Mouse (Mus musculus): Measurements from ENCODE around the gene Sowahd.

DNA sequence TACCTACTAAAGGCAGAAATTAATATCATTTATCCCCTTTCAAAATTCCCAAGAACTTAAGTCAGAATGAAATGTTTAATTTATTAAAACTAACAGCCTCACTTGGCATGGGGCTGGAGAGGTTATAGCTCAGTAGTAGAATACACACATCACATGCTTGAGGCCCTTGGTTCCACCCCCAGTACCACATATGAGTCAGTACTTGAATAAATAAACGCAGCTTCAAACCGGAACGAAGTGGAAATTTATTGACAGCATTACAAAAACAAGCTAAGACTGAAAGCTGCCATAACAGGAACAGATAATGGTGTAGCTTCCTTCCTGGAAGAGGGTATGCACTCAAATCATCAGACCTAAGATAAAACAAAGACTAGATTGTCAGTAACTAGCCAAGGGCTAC, 42.8 kb downstream of the Sowahd start:
- TF ChIP-seq MYC (IDR thresholded peaks at IDR 0.05; ENCODE audit: low read depth, low read length) (no peak), MEF2A (IDR thresholded peaks at IDR 0.05; ENCODE audit: borderline replicate concordance, low read depth, low read length) (no peak), ZC3H11A (IDR thresholded peaks at IDR 0.05; ENCODE audit: low read depth, low read length) (no peak), POLR2A (IDR thresholded peaks at IDR 0.05; ENCODE audit: low read depth, low read length) (no peak), CTCF (conservative IDR thresholded peaks at IDR 0.05 in 1 of 2, IDR thresholded peaks at IDR 0.05 in 1 of 2; ENCODE audit: low read depth in 2 of 2, low read length in 2 of 2) (no peak), KAT2A (IDR thresholded peaks at IDR 0.05; ENCODE audit: insufficient replicate concordance, low read length) (no peak), ZNF384 (IDR thresholded peaks at IDR 0.05; ENCODE audit: low read depth, low read length) (no peak), ETS1 (conservative IDR thresholded peaks at IDR 0.05; ENCODE audit: low read depth, low read length) (no peak), EP300 (IDR thresholded peaks at IDR 0.05; ENCODE audit: low read length) (no peak), PAX5 (IDR thresholded peaks at IDR 0.05; ENCODE audit: low read length) (no peak), MXI1 (IDR thresholded peaks at IDR 0.05; ENCODE audit: low read depth, low read length) (no peak), RAD21 (IDR thresholded peaks at IDR 0.05; ENCODE audit: low read depth, low read length) (no peak)

All from CH12.LX (cell line).